Mouse (Mus musculus) layer of hippocampus, postnatal 25 days (tissue): ENCODE data around the gene Polr1b. TPM values are rescaled to one million over a fixed set of nuclear protein-coding genes. Genes with fewer than 3 reads are reported as not detected.

Source experiments
- DNase-seq, 2 experiments: peaks; one replicate each; pipeline ENCODE4 v3.0.0; 2022; ENCODE audit warnings: mixed read lengths in 2 of 2, low spot score in 1 of 2; ENCODE audit errors: extremely low spot score in 1 of 2
- total RNA-seq, 2 experiments: library from RNA; stranded (reverse); gene quantifications; 2 replicates each; pipeline ENCODE4 v1.2.3; 2021

Gene Polr1b
- total RNA-seq, 2 experiments from 2014 or later: 14.9 to 15.5 TPM

GRCm38 (mm10) chr2:129115706-129116367, 15.0 kb downstream of the Polr1b start:
- no peak for DNase-seq

GRCm38 (mm10) chr2:129116368-129116739, 15.6 kb downstream of the Polr1b start:
- DNase-seq: no peak

- DNase-seq: no peak
Measured at GRCm38 (mm10) chr2:129118061-129118460, 17.3 kb downstream of the Polr1b start.

- no peak for DNase-seq
Measured at GRCm38 (mm10) chr2:129121986-129122385, 21.2 kb downstream of the Polr1b start.

GRCm38 (mm10) chr2:129129412-129129929, 28.7 kb downstream of the Polr1b start, which contains the start of gene Chchd5:
Gene Chchd5, plus strand, starts transcription at chr2:129129700.
- DNase-seq: peak; percentile 67 to 78

GRCm38 (mm10) chr2:129129987-129130545, 29.3 kb downstream of the Polr1b start:
- DNase-seq: peak in 1 of 2 experiments; percentile 21

- DNase-seq: no peak
Measured at GRCm38 (mm10) chr2:129130776-129131175, 30.0 kb downstream of the Polr1b start.

- no peak for DNase-seq
Measured at GRCm38 (mm10) chr2:129132231-129132630, 31.4 kb downstream of the Polr1b start.

GRCm38 (mm10) chr2:129133006-129133805, 32.4 kb downstream of the Polr1b start:
- no peak for DNase-seq

- DNase-seq: no peak
Measured at GRCm38 (mm10) chr2:129139906-129140305, 39.1 kb downstream of the Polr1b start.

GRCm38 (mm10) chr2:129148836-129149235, 48.0 kb downstream of the Polr1b start:
- DNase-seq: no peak

- DNase-seq: no peak
Measured at GRCm38 (mm10) chr2:129150386-129150785, 49.6 kb downstream of the Polr1b start.

- DNase-seq: no peak
Measured at GRCm38 (mm10) chr2:129151111-129151510, 50.3 kb downstream of the Polr1b start.

- DNase-seq: no peak
Measured at GRCm38 (mm10) chr2:129152751-129153150, 52.0 kb downstream of the Polr1b start.

- no peak for DNase-seq
Measured at GRCm38 (mm10) chr2:129164815-129165214, 64.0 kb downstream of the Polr1b start.

- DNase-seq: no peak
Measured at GRCm38 (mm10) chr2:129166466-129167463, 66.0 kb downstream of the Polr1b start.

- DNase-seq: no peak
Measured at GRCm38 (mm10) chr2:129173386-129173785, 72.6 kb downstream of the Polr1b start.

- DNase-seq: peak; percentile 24 to 47
Measured at GRCm38 (mm10) chr2:129174474-129174873, 73.7 kb downstream of the Polr1b start.

- no peak for DNase-seq
Measured at GRCm38 (mm10) chr2:129175636-129176035, 74.8 kb downstream of the Polr1b start.
